Mouse (Mus musculus): ENCODE data around the gene Adgrl2. TPM values are rescaled to one million over a fixed set of nuclear protein-coding genes. Genes with fewer than 3 reads are reported as not detected.
A peak's percentile ranks its signal among the peaks of the same experiment; 100 is the strongest.

The Adgrl2 gene
- 79.2 and 81.2 TPM in 2 replicates for polyA plus RNA-seq (2016; fragmentation: Nextera tagmentation; extraction: Ambion mirVana)

GRCm38 (mm10) chr3:148990531-148991003 is at the start of gene Adgrl2:
Gene Adgrl2 (minus strand): TSS chr3:148990555.
- peak within 1 kb of the TSS; percentile 97 for H3K4me3 ChIP-seq
- DNase-seq (ENCODE audit: low spot score) = no peak
- H3K27me3 ChIP-seq (ENCODE audit: low read depth, poor library complexity, severe bottlenecking) = no peaks in the 10 kb centered on the region
- H3K36me3 ChIP-seq = no peaks in the 10 kb centered on the region
- whole genome bisulfite sequencing = under 1% methylated on average over 25 of the region's 25 CpGs
- H3K27ac ChIP-seq = peak within 1 kb of the TSS; percentile 99
- H3K4me1 ChIP-seq = peaks cover 43% of the 10 kb centered on the region
- no peaks in the 10 kb centered on the region for H3K9me3 ChIP-seq (replicated peaks)

- Histone ChIP-seq H3K27ac (no peak overlapping the region), H3K27me3 (ENCODE audit: low read depth, poor library complexity, severe bottlenecking) (no peaks in the 10 kb centered on the region), H3K4me1 (peaks cover 31% of the 10 kb centered on the region), H3K9me3 (replicated peaks) (no peaks in the 10 kb centered on the region), H3K36me3 (no peaks in the 10 kb centered on the region), H3K4me3 (no peak overlapping the region)
- WGBS = 78% methylated on average over 4 of the region's 4 CpGs
- no peak for DNase-seq (ENCODE audit: low spot score)
Observed at GRCm38 (mm10) chr3:149038771-149039170, 48.4 kb upstream of the Adgrl2 start.

- no peaks in the 10 kb centered on the region for H3K9me3 ChIP-seq (replicated peaks)
- H3K36me3 ChIP-seq = no peaks in the 10 kb centered on the region
- DNase-seq (ENCODE audit: low spot score) = no peak
- no peaks in the 10 kb centered on the region for H3K27me3 ChIP-seq (ENCODE audit: low read depth, poor library complexity, severe bottlenecking)
- H3K4me1 ChIP-seq = peaks cover 29% of the 10 kb centered on the region
- no peak overlapping the region for H3K4me3 ChIP-seq
- no peak overlapping the region for H3K27ac ChIP-seq
- WGBS = 62% methylated on average over 5 of the region's 5 CpGs
Observed at GRCm38 (mm10) chr3:149019925-149020324, 29.6 kb upstream of the Adgrl2 start.

- peaks cover 9% of the 10 kb centered on the region; the same call in 1 of the 2 replicates for H3K27me3 ChIP-seq (ENCODE audit: low read depth, poor library complexity, severe bottlenecking)
- H3K4me1 ChIP-seq = peaks cover 18% of the 10 kb centered on the region
- no peak overlapping the region for H3K27ac ChIP-seq
- no peak overlapping the region for H3K4me3 ChIP-seq
- DNase-seq (ENCODE audit: low spot score) = no peak
- 86% methylated on average over 7 of the region's 7 CpGs for WGBS
- H3K9me3 ChIP-seq (replicated peaks) = no peaks in the 10 kb centered on the region
- H3K36me3 ChIP-seq = no peaks in the 10 kb centered on the region
Observed at GRCm38 (mm10) chr3:149009311-149009710, 19.0 kb upstream of the Adgrl2 start.

GRCm38 (mm10) chr3:149008634-149009023 is 18.3 kb upstream of the Adgrl2 start:
- no peak for DNase-seq (ENCODE audit: low spot score)
- peaks cover 9% of the 10 kb centered on the region; the same call in 1 of the 2 replicates for H3K27me3 ChIP-seq (ENCODE audit: low read depth, poor library complexity, severe bottlenecking)
- H3K4me3 ChIP-seq = no peak overlapping the region
- H3K9me3 ChIP-seq (replicated peaks) = no peaks in the 10 kb centered on the region
- peaks cover 18% of the 10 kb centered on the region for H3K4me1 ChIP-seq
- H3K36me3 ChIP-seq = no peaks in the 10 kb centered on the region
- 77% methylated on average over 6 of the region's 6 CpGs for WGBS
- H3K27ac ChIP-seq = no peak overlapping the region

GRCm38 (mm10) chr3:149007860-149008633 is 17.7 kb upstream of the Adgrl2 start:
- no peaks in the 10 kb centered on the region for H3K36me3 ChIP-seq
- H3K4me1 ChIP-seq = peaks cover 18% of the 10 kb centered on the region
- no peak overlapping the region for H3K27ac ChIP-seq
- no peak for DNase-seq (ENCODE audit: low spot score)
- 69% methylated on average over 20 of the region's 20 CpGs for WGBS
- peaks cover 9% of the 10 kb centered on the region; the same call in 1 of the 2 replicates for H3K27me3 ChIP-seq (ENCODE audit: low read depth, poor library complexity, severe bottlenecking)
- H3K9me3 ChIP-seq (replicated peaks) = no peaks in the 10 kb centered on the region
- H3K4me3 ChIP-seq = no peak overlapping the region

GRCm38 (mm10) chr3:149001364-149001763 is 11.0 kb upstream of the Adgrl2 start:
- Histone ChIP-seq H3K4me1 (peaks cover 17% of the 10 kb centered on the region), H3K27ac (no peak overlapping the region)
- 39% methylated on average over 8 of the region's 8 CpGs for WGBS

GRCm38 (mm10) chr3:148998661-148999060 is 8.3 kb upstream of the Adgrl2 start:
- H3K4me1 ChIP-seq = peaks cover 20% of the 10 kb centered on the region
- WGBS = 72% methylated on average over 10 of the region's 10 CpGs
- H3K27me3 ChIP-seq (ENCODE audit: low read depth, poor library complexity, severe bottlenecking) = no peaks in the 10 kb centered on the region

More at GRCm38 (mm10) chr3:149001364-149001763, 11.0 kb upstream of the Adgrl2 start:
- no peaks in the 10 kb centered on the region for H3K36me3 ChIP-seq
- no peak overlapping the region for H3K4me3 ChIP-seq
- no peak for DNase-seq (ENCODE audit: low spot score)
- H3K9me3 ChIP-seq (replicated peaks) = no peaks in the 10 kb centered on the region
- peaks cover 4% of the 10 kb centered on the region; the same call in 1 of the 2 replicates for H3K27me3 ChIP-seq (ENCODE audit: low read depth, poor library complexity, severe bottlenecking)

GRCm38 (mm10) chr3:148991056-148991455 is 701 bp upstream of the Adgrl2 start:
- no peak for DNase-seq (ENCODE audit: low spot score)
- Histone ChIP-seq H3K36me3 (no peaks in the 10 kb centered on the region), H3K9me3 (replicated peaks) (no peaks in the 10 kb centered on the region), H3K27me3 (ENCODE audit: low read depth, poor library complexity, severe bottlenecking) (no peaks in the 10 kb centered on the region), H3K4me3 (peak overlapping the region; percentile 97), H3K27ac (peak overlapping the region; percentile 99), H3K4me1 (peaks cover 38% of the 10 kb centered on the region)
- WGBS = 2% methylated on average over 8 of the region's 8 CpGs

More at GRCm38 (mm10) chr3:148998661-148999060, 8.3 kb upstream of the Adgrl2 start:
- no peaks in the 10 kb centered on the region for H3K9me3 ChIP-seq (replicated peaks)
- H3K27ac ChIP-seq = no peak overlapping the region
- no peaks in the 10 kb centered on the region for H3K36me3 ChIP-seq
- no peak overlapping the region for H3K4me3 ChIP-seq
- no peak for DNase-seq (ENCODE audit: low spot score)

- Histone ChIP-seq H3K9me3 (replicated peaks) (no peaks in the 10 kb centered on the region), H3K4me1 (peaks cover 49% of the 10 kb centered on the region), H3K27ac (peak overlapping the region; percentile 99), H3K27me3 (ENCODE audit: low read depth, poor library complexity, severe bottlenecking) (no peaks in the 10 kb centered on the region), H3K4me3 (peak overlapping the region; percentile 97), H3K36me3 (no peaks in the 10 kb centered on the region)
- WGBS = under 1% methylated on average over 67 of the region's 68 CpGs
- peak; percentile 88 for DNase-seq (ENCODE audit: low spot score)
Observed at GRCm38 (mm10) chr3:148989818-148990530, 381 bp downstream of the Adgrl2 start.

- Histone ChIP-seq H3K27ac (peak overlapping the region; percentile 99), H3K36me3 (no peaks in the 10 kb centered on the region), H3K4me3 (peak overlapping the region; percentile 97), H3K4me1 (peaks cover 57% of the 10 kb centered on the region), H3K9me3 (replicated peaks) (no peaks in the 10 kb centered on the region), H3K27me3 (ENCODE audit: low read depth, poor library complexity, severe bottlenecking) (no peaks in the 10 kb centered on the region)
- under 1% methylated on average over 75 of the region's 75 CpGs for WGBS
- peak; percentile 90 for DNase-seq (ENCODE audit: low spot score)
Observed at GRCm38 (mm10) chr3:148988996-148989817, 1.1 kb downstream of the Adgrl2 start.

- Histone ChIP-seq H3K9me3 (replicated peaks) (no peaks in the 10 kb centered on the region), H3K4me3 (peak overlapping the region; percentile 97), H3K4me1 (peaks cover 60% of the 10 kb centered on the region), H3K27ac (peak overlapping the region; percentile 99), H3K27me3 (ENCODE audit: low read depth, poor library complexity, severe bottlenecking) (no peaks in the 10 kb centered on the region), H3K36me3 (no peaks in the 10 kb centered on the region)
- peak; percentile 69 for DNase-seq (ENCODE audit: low spot score)
- WGBS = under 1% methylated on average over 84 of the region's 84 CpGs
Observed at GRCm38 (mm10) chr3:148988293-148988995, 1.9 kb downstream of the Adgrl2 start.
